Mouse (Mus musculus) bone marrow, adult 2 months (tissue): ENCODE measurements around the gene Fpr3.

ENCODE experiments used
- CTCF ChIP-seq: fragments of 200-500 bp; IDR thresholded peaks from 2 replicates; pipeline ENCODE4 v1.5.1; 2011; ENCODE audit warnings: low read length, control low read depth; ENCODE audit not compliant: control insufficient read depth, insufficient read depth
- POLR2A ChIP-seq: fragments of 200-500 bp; IDR thresholded peaks from 2 replicates; pipeline ENCODE4 v1.6.1; 2011; ENCODE audit warnings: low read depth, mild to moderate bottlenecking, control low read depth, low read length, borderline replicate concordance; ENCODE audit not compliant: control insufficient read depth

GRCm38 (mm10) chr17:17848988-17849387 is 38.7 kb upstream of the Fpr3 start:
- TF ChIP-seq POLR2A = no peak
- no peak for TF ChIP-seq CTCF
